Mouse (Mus musculus) embryonic facial prominence, embryonic 15.5 days (tissue): ENCODE measurements around the gene Melk. TPM values are rescaled to one million over a fixed set of nuclear protein-coding genes. Genes with fewer than 3 reads are reported as not detected.

Experiments
- ATAC-seq: fragments of 200-750 bp; cut with Nextera tagmentation; 2 replicates; pipeline ENCODE4 v1.8.0; 2017; ENCODE audit warnings: low read depth, moderate TSS enrichment; ENCODE audit not compliant: insufficient number of reproducible peaks, low FRiP score, low TSS enrichment
- H3K27ac ChIP-seq: fragments of 300-500 bp; sonication (generic); replicated peaks from 2 replicates; pipeline ENCODE4 v1.5.1; 2015; ENCODE audit warnings: mild to moderate bottlenecking, inconsistent platforms
- H3K27me3 ChIP-seq: fragments of 300-500 bp; sonication (generic); 2 replicates; pipeline ENCODE4 v1.6.1; 2015; ENCODE audit warnings: inconsistent platforms
- H3K36me3 ChIP-seq: fragments of 300-500 bp; sonication (generic); 2 replicates; pipeline ENCODE4 v1.6.1; 2015; ENCODE audit warnings: mild to moderate bottlenecking, inconsistent platforms
- H3K4me1 ChIP-seq: fragments of 300-500 bp; sonication (generic); 2 replicates; pipeline ENCODE4 v1.6.1; 2015; ENCODE audit warnings: inconsistent platforms
- H3K4me2 ChIP-seq: fragments of 300-500 bp; sonication (generic); replicated peaks from 2 replicates; pipeline ENCODE4 v1.6.1; 2015; ENCODE audit warnings: mild to moderate bottlenecking, inconsistent platforms
- H3K4me3 ChIP-seq: fragments of 300-500 bp; sonication (generic); replicated peaks from 2 replicates; pipeline ENCODE4 v1.5.1; 2015; ENCODE audit warnings: mild to moderate bottlenecking, inconsistent platforms
- H3K9ac ChIP-seq: fragments of 300-500 bp; sonication (generic); 2 replicates; pipeline ENCODE4 v1.6.1; 2015; ENCODE audit warnings: inconsistent platforms
- H3K9me3 ChIP-seq: fragments of 300-500 bp; sonication (generic); replicated peaks from 2 replicates; pipeline ENCODE4 v1.6.1; 2016; ENCODE audit warnings: inconsistent platforms
- WGBS: fragments of 180-500 bp; shearing (Covaris S2); methylation state at CpG from one replicate; pipeline ENCODE4 v1.1.7; 2015; 5-methylcytosine and 5-hydroxymethylcytosine counted together
- polyA plus RNA-seq: library from polyadenylated mRNA; unstranded; fragments of >200 nt; fragmentation: Nextera tagmentation; extraction: Ambion mirVana; gene quantifications from 2 replicates; pipeline ENCODE4 v1.2.1, GENCODE M21; 2015

Melk gene
- polyA plus RNA-seq, 1 experiment from 2014 or later: 34.2 TPM

- Histone ChIP-seq H3K4me2 (no peak overlapping the region), H3K27ac (no peak overlapping the region), H3K9me3 (no peaks in the 10 kb centered on the region), H3K36me3 (no peaks in the 10 kb centered on the region), H3K4me1 (no peaks in the 10 kb centered on the region), H3K27me3 (no peaks in the 10 kb centered on the region), H3K4me3 (no peak overlapping the region), H3K9ac (no peak overlapping the region)
- 75% methylated on average over 7 of the region's 7 CpGs for WGBS
- no peak for ATAC-seq
These were observed 18.9 kb upstream of the Melk start for GRCm38 (mm10) chr4:44281597-44282265.

GRCm38 (mm10) chr4:44292534-44292933 lies 8.1 kb upstream of the Melk start:
- H3K27ac ChIP-seq: no peak overlapping the region
- no peaks in the 10 kb centered on the region for H3K36me3 ChIP-seq
- no peaks in the 10 kb centered on the region for H3K9me3 ChIP-seq
- no peaks in the 10 kb centered on the region for H3K27me3 ChIP-seq
- 13% methylated on average over 7 of the region's 7 CpGs for WGBS
- ATAC-seq: no peak
- H3K4me2 ChIP-seq: no peak overlapping the region
- no peak overlapping the region for H3K9ac ChIP-seq
- no peak overlapping the region for H3K4me3 ChIP-seq
- no peaks in the 10 kb centered on the region for H3K4me1 ChIP-seq

- Histone ChIP-seq H3K4me1 (no peaks in the 10 kb centered on the region), H3K4me2 (no peak overlapping the region), H3K4me3 (no peak overlapping the region), H3K9me3 (no peaks in the 10 kb centered on the region), H3K27ac (no peak overlapping the region), H3K27me3 (no peaks in the 10 kb centered on the region), H3K9ac (no peak overlapping the region), H3K36me3 (no peaks in the 10 kb centered on the region)
- 45% methylated on average over 1 of the region's 1 CpGs for WGBS
- no peak for ATAC-seq
These were observed 4.8 kb upstream of the Melk start for GRCm38 (mm10) chr4:44295837-44296236.

GRCm38 (mm10) chr4:44306585-44306984 lies 5.9 kb downstream of the Melk start:
- WGBS: 89% methylated on average over 7 of the region's 7 CpGs
- ATAC-seq: no peak
- H3K9ac ChIP-seq: no peak overlapping the region
- H3K36me3 ChIP-seq: peaks cover 27% of the 10 kb centered on the region; the same call in 1 of the 2 replicates
- no peaks in the 10 kb centered on the region for H3K27me3 ChIP-seq
- H3K9me3 ChIP-seq: no peaks in the 10 kb centered on the region
- H3K4me2 ChIP-seq: no peak overlapping the region
- H3K4me1 ChIP-seq: peaks cover 10% of the 10 kb centered on the region; the same call in 1 of the 2 replicates
- H3K27ac ChIP-seq: no peak overlapping the region
- no peak overlapping the region for H3K4me3 ChIP-seq

GRCm38 (mm10) chr4:44310429-44310828 lies 9.8 kb downstream of the Melk start:
- H3K4me2 ChIP-seq: no peak overlapping the region
- peaks cover 29% of the 10 kb centered on the region; the same call in 1 of the 2 replicates for H3K36me3 ChIP-seq
- no peaks in the 10 kb centered on the region for H3K9me3 ChIP-seq
- H3K9ac ChIP-seq: no peak overlapping the region
- 67% methylated on average over 4 of the region's 4 CpGs for WGBS
- H3K4me1 ChIP-seq: no peaks in the 10 kb centered on the region
- H3K27me3 ChIP-seq: no peaks in the 10 kb centered on the region
- no peak for ATAC-seq
- no peak overlapping the region for H3K27ac ChIP-seq
- no peak overlapping the region for H3K4me3 ChIP-seq

GRCm38 (mm10) chr4:44310911-44311310 lies 10.2 kb downstream of the Melk start:
- peaks cover 29% of the 10 kb centered on the region; the same call in 1 of the 2 replicates for H3K36me3 ChIP-seq
- H3K4me3 ChIP-seq: no peak overlapping the region
- 84% methylated on average over 4 of the region's 4 CpGs for WGBS
- no peaks in the 10 kb centered on the region for H3K9me3 ChIP-seq
- H3K27me3 ChIP-seq: no peaks in the 10 kb centered on the region
- ATAC-seq: no peak
- no peak overlapping the region for H3K9ac ChIP-seq
- no peak overlapping the region for H3K4me2 ChIP-seq
- H3K27ac ChIP-seq: no peak overlapping the region
- H3K4me1 ChIP-seq: no peaks in the 10 kb centered on the region

GRCm38 (mm10) chr4:44316270-44316809 lies 15.7 kb downstream of the Melk start:
- no peak overlapping the region for H3K9ac ChIP-seq
- 63% methylated on average over 12 of the region's 12 CpGs for WGBS
- no peak overlapping the region for H3K4me2 ChIP-seq
- no peaks in the 10 kb centered on the region for H3K9me3 ChIP-seq
- no peak for ATAC-seq
- peaks cover 2% of the 10 kb centered on the region; the same call in 1 of the 2 replicates for H3K36me3 ChIP-seq
- no peak overlapping the region for H3K4me3 ChIP-seq
- H3K27ac ChIP-seq: no peak overlapping the region
- no peaks in the 10 kb centered on the region for H3K27me3 ChIP-seq
- H3K4me1 ChIP-seq: no peaks in the 10 kb centered on the region

- Histone ChIP-seq H3K27me3 (no peaks in the 10 kb centered on the region), H3K27ac (no peak overlapping the region), H3K4me3 (no peak overlapping the region), H3K4me1 (no peaks in the 10 kb centered on the region), H3K9me3 (no peaks in the 10 kb centered on the region), H3K4me2 (no peak overlapping the region), H3K36me3 (no peaks in the 10 kb centered on the region), H3K9ac (no peak overlapping the region)
- ATAC-seq: no peak
- WGBS: 88% methylated on average over 6 of the region's 6 CpGs
These were observed 19.8 kb downstream of the Melk start for GRCm38 (mm10) chr4:44320448-44320847.

- Histone ChIP-seq H3K4me1 (no peaks in the 10 kb centered on the region), H3K36me3 (peaks cover 4% of the 10 kb centered on the region), H3K9me3 (no peaks in the 10 kb centered on the region), H3K27me3 (no peaks in the 10 kb centered on the region), H3K9ac (no peak overlapping the region), H3K4me2 (no peak overlapping the region), H3K27ac (no peak overlapping the region), H3K4me3 (no peak overlapping the region)
- WGBS: 90% methylated on average over 7 of the region's 7 CpGs
- ATAC-seq: no peak
These were observed 21.4 kb downstream of the Melk start for GRCm38 (mm10) chr4:44322124-44322523.

- no peak overlapping the region for H3K9ac ChIP-seq
- H3K27me3 ChIP-seq: no peaks in the 10 kb centered on the region
- no peak overlapping the region for H3K4me3 ChIP-seq
- ATAC-seq: no peak
- no peaks in the 10 kb centered on the region for H3K9me3 ChIP-seq
- peaks cover 4% of the 10 kb centered on the region for H3K36me3 ChIP-seq
- no peak overlapping the region for H3K27ac ChIP-seq
- H3K4me1 ChIP-seq: no peaks in the 10 kb centered on the region
- no peak overlapping the region for H3K4me2 ChIP-seq
- WGBS: 50% methylated on average over 4 of the region's 4 CpGs
These were observed 24.8 kb downstream of the Melk start for GRCm38 (mm10) chr4:44325453-44325852.

GRCm38 (mm10) chr4:44326721-44327120 lies 26.0 kb downstream of the Melk start:
- Histone ChIP-seq H3K4me2 (no peak overlapping the region), H3K9ac (no peak overlapping the region), H3K27ac (no peak overlapping the region), H3K9me3 (no peaks in the 10 kb centered on the region), H3K27me3 (no peaks in the 10 kb centered on the region), H3K36me3 (peaks cover 4% of the 10 kb centered on the region), H3K4me3 (no peak overlapping the region), H3K4me1 (no peaks in the 10 kb centered on the region)
- no peak for ATAC-seq
- WGBS: 91% methylated on average over 3 of the region's 3 CpGs

GRCm38 (mm10) chr4:44327976-44328375 lies 27.3 kb downstream of the Melk start:
- Histone ChIP-seq H3K4me2 (no peak overlapping the region), H3K9ac (no peak overlapping the region), H3K36me3 (peaks cover 4% of the 10 kb centered on the region), H3K4me1 (no peaks in the 10 kb centered on the region), H3K9me3 (no peaks in the 10 kb centered on the region), H3K27me3 (no peaks in the 10 kb centered on the region), H3K4me3 (no peak overlapping the region), H3K27ac (no peak overlapping the region)
- ATAC-seq: no peak
- WGBS: 68% methylated on average over 1 of the region's 1 CpGs
